8 mouse cellular contexts compared by ENCODE assay signal in the genomic region with DNA sequence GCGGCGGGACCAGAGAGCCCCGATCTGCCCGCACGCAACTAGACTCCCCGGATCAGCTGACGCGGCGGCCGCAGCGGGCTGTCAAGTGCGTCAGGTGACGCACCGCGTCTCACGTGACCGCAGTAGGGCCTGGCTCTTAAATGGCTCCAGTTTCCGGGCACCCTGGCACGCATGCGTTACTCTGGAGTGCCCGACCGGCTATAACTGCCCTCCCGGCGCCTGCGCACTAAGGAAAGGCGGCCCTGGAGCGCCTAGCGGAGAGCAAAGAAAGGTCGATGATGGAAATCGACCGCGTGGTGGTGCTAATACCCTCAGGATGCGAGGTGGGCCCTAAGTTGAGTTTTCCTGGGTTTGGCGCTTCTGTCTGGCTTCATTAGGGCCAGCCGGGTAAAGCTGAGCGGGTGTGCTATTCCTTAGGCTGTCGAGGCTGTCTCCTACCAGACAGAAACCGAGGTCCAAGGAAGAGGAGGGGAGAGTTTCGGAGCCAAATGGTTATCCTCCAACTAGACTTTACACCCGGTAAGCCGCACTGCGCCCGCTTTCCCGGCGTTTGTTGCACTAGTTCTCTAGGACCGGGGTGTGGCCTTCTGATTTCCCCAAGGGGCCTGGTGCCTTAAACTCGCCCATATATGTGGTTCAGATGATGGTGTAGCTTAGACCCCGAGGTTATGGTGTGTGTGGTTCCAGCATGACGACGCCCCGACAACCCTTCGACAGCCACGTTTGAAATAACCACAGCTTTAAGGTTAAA. TPM values are rescaled to one million over a fixed set of nuclear protein-coding genes. Genes with fewer than 3 reads are reported as not detected.
DNase-seq lines count a peak whose midpoint lies in the region; ATAC-seq and TF ChIP-seq lines count a peak whose summit lies in the region.

A gene (minus strand): TSS at position 96 of the 751 bp plus-strand sequence.

- H3K36me3 ChIP-seq in MEL (ENCODE audit: control insufficient read depth in 1 of 2, insufficient read depth in 2 of 2, low read length in 2 of 2): peaks cover 0 to 7% of the 10 kb centered on the region in 2 experiments; a peak in 2 of 4 replicates
- no peaks in the 10 kb centered on the region for H3K36me3 ChIP-seq in forebrain, postnatal 0 days (ENCODE audit: insufficient read depth)
- H3K36me3 ChIP-seq in lung, embryonic 15.5 days: no peaks in the 10 kb centered on the region

- peaks cover 7 to 12% of the 10 kb centered on the region in 2 experiments; a peak in 3 of 4 replicates for H3K4me1 ChIP-seq in MEL (ENCODE audit: control insufficient read depth in 1 of 2, insufficient read depth in 2 of 2, low read length in 2 of 2)
- peaks cover 7% of the 10 kb centered on the region for H3K4me1 ChIP-seq in cerebellum, adult 2 months (ENCODE audit: control insufficient read depth, insufficient read depth, low read length)
- peaks cover 20% of the 10 kb centered on the region for H3K4me1 ChIP-seq in forebrain, postnatal 0 days (ENCODE audit: insufficient read depth)
- peaks cover 31% of the 10 kb centered on the region for H3K4me1 ChIP-seq in lung, embryonic 15.5 days

- peak; percentile 75 for TF ChIP-seq RAD21 in MEL (IDR thresholded peaks at IDR 0.05; ENCODE audit: low read depth, low read length)

- peak; percentile 100 for DNase-seq in MEL (ENCODE audit: low read depth, low spot score)
- DNase-seq in cerebellum, adult 2 months: peak; percentile 99 to 100
- DNase-seq in forebrain, postnatal 0 days: peak; percentile 100
- DNase-seq in heart, postnatal 4 days: peak; percentile 99
- DNase-seq in layer of hippocampus, adult 8-10 months (ENCODE audit: low spot score in 2 of 2): peak; percentile 99 to 100
- peak; percentile 99 for DNase-seq in ovary, adult 18-20 months (ENCODE audit: low spot score)
- DNase-seq in thymus, postnatal 0 days (ENCODE audit: low spot score): peak; percentile 100

- ATAC-seq in forebrain, postnatal 0 days: peak; percentile 98
- peak; percentile 99 for ATAC-seq in lung, embryonic 15.5 days (ENCODE audit: borderline replicate concordance, extremely low read depth, low FRiP score, low TSS enrichment)

- H3K9ac ChIP-seq in MEL (ENCODE audit: control insufficient read depth, low read depth, low read length, poor library complexity, severe bottlenecking): peak within 1 kb of the TSS; percentile 87
- peak within 1 kb of the TSS; percentile 92 for H3K9ac ChIP-seq in forebrain, postnatal 0 days
- peak within 1 kb of the TSS; percentile 63 for H3K9ac ChIP-seq in lung, embryonic 15.5 days

- peaks cover 15% of the 10 kb centered on the region for H3K79me2 ChIP-seq in MEL (ENCODE audit: control insufficient read depth, insufficient read depth, low read length, poor library complexity)

- no peaks in the 10 kb centered on the region for H3K27me3 ChIP-seq in MEL (ENCODE audit: control insufficient read depth in 1 of 2, insufficient read depth in 2 of 2, low read length in 2 of 2)
- no peaks in the 10 kb centered on the region for H3K27me3 ChIP-seq in cerebellum, adult 2 months (ENCODE audit: control insufficient read depth, insufficient read depth, low read length)
- H3K27me3 ChIP-seq in forebrain, postnatal 0 days (ENCODE audit: insufficient read depth, low read length): no peaks in the 10 kb centered on the region
- H3K27me3 ChIP-seq in lung, embryonic 15.5 days: 0 out of 2 replicates have a peak, but pooled peaks cover 6% of the 10 kb centered on the region

- peak within 1 kb of the TSS; percentile 88 for H3K4me2 ChIP-seq in forebrain, postnatal 0 days (ENCODE audit: low read depth)
- peak within 1 kb of the TSS; percentile 81 for H3K4me2 ChIP-seq in lung, embryonic 15.5 days

- H3K9me3 ChIP-seq in MEL (replicated peaks; ENCODE audit: insufficient read depth, low read length): no peaks in the 10 kb centered on the region
- no peaks in the 10 kb centered on the region for H3K9me3 ChIP-seq in forebrain, postnatal 0 days (ENCODE audit: low read length)
- no peaks in the 10 kb centered on the region for H3K9me3 ChIP-seq in lung, embryonic 15.5 days

- H3K27ac ChIP-seq in MEL (ENCODE audit: control insufficient read depth, low read depth, low read length): peak within 1 kb of the TSS; percentile 88
- peak within 1 kb of the TSS; percentile 37 for H3K27ac ChIP-seq in cerebellum, adult 2 months (ENCODE audit: insufficient read depth, low read length)
- peak within 1 kb of the TSS; percentile 93 for H3K27ac ChIP-seq in forebrain, postnatal 0 days (ENCODE audit: low read depth, low read length)
- H3K27ac ChIP-seq in lung, embryonic 15.5 days: peak within 1 kb of the TSS; percentile 58; the same call in 1 of the 2 replicates

- peak in 1 of 2 experiments; percentile 20; a peak in 2 of 4 replicates for TF ChIP-seq EP300 in MEL (IDR thresholded peaks at IDR 0.05; ENCODE audit: low read depth in 1 of 2, low read length in 2 of 2)

- WGBS in cerebellum, adult 2 months: 2% methylated on average over 51 of the region's 53 CpGs
- WGBS in forebrain, postnatal 0 days: 3% methylated on average over 53 of the region's 53 CpGs
- WGBS in lung, embryonic 15.5 days: 2% methylated on average over 53 of the region's 53 CpGs

- TF ChIP-seq POLR2A in MEL (IDR thresholded peaks at IDR 0.05; ENCODE audit: control insufficient read depth in 1 of 2, insufficient read depth in 1 of 2, low read depth in 1 of 2, low read length in 2 of 2, poor library complexity in 1 of 2): peak; percentile 63 to 89; a peak in 3 of 4 replicates
- TF ChIP-seq POLR2A in cerebellum, adult 2 months (IDR thresholded peaks at IDR 0.05; ENCODE audit: borderline replicate concordance, insufficient read depth, low read length): peak; percentile 55

- TF ChIP-seq CTCF in MEL (IDR thresholded peaks at IDR 0.05 in 2 of 3, conservative IDR thresholded peaks at IDR 0.05 in 1 of 3; ENCODE audit: control insufficient read depth in 1 of 3, insufficient read depth in 1 of 3, low read depth in 2 of 3, low read length in 3 of 3, poor library complexity in 1 of 3, severe bottlenecking in 1 of 3): peak; percentile 47 to 95 (median 72); a peak in 5 of 6 replicates
- peak; percentile 82 for TF ChIP-seq CTCF in cerebellum, adult 2 months (IDR thresholded peaks at IDR 0.05; ENCODE audit: borderline replicate concordance, insufficient read depth, low read depth, low read length)
- peak; percentile 95 for TF ChIP-seq CTCF in forebrain, postnatal 0 days (IDR thresholded peaks at IDR 0.05; ENCODE audit: low read depth)

- peak within 1 kb of the TSS; percentile 80 to 86 for H3K4me3 ChIP-seq in MEL (ENCODE audit: control insufficient read depth in 1 of 2, insufficient read depth in 1 of 2, low read depth in 2 of 2, low read length in 2 of 2)
- H3K4me3 ChIP-seq in cerebellum, adult 2 months (replicated peaks; ENCODE audit: insufficient read depth, low read depth, low read length): peak within 1 kb of the TSS; percentile 76
- H3K4me3 ChIP-seq in forebrain, postnatal 0 days (ENCODE audit: low read depth, low read length): peak within 1 kb of the TSS; percentile 89
- peak within 1 kb of the TSS; percentile 68 for H3K4me3 ChIP-seq in lung, embryonic 15.5 days

TF ChIP-seq in MEL, 35 proteins besides CTCF, POLR2A, EP300 and RAD21 (continues in another document):
- TF ChIP-seq USF1 (IDR thresholded peaks at IDR 0.05; ENCODE audit: low read depth, low read length) (peak; percentile 98), GATA1 (IDR thresholded peaks at IDR 0.05; ENCODE audit: low read depth, low read length) (no peak), MAZ (IDR thresholded peaks at IDR 0.05; ENCODE audit: low read depth, low read length) (peak; percentile 71; the same call in 1 of the 2 replicates), TAL1 (IDR thresholded peaks at IDR 0.05; ENCODE audit: low read length) (no peak), ETS1 (IDR thresholded peaks at IDR 0.05; ENCODE audit: low read depth, low read length) (peak; percentile 92), POLR2AphosphoS2 (IDR thresholded peaks at IDR 0.05; ENCODE audit: low read length) (no peak), MAX (IDR thresholded peaks at IDR 0.05; ENCODE audit: low read length) (peak; percentile 95), ELF1 (IDR thresholded peaks at IDR 0.05; ENCODE audit: low read depth, low read length) (peak; percentile 91), BHLHE40 (IDR thresholded peaks at IDR 0.05; ENCODE audit: borderline replicate concordance, low read depth, low read length) (peak; percentile 97), ZMIZ1 (IDR thresholded peaks at IDR 0.05; ENCODE audit: low read depth, low read length) (peak; percentile 59), E2F4 (IDR thresholded peaks at IDR 0.05; ENCODE audit: borderline replicate concordance, low read depth, low read length) (peak; percentile 55; the same call in 1 of the 2 replicates), SMC3 (IDR thresholded peaks at IDR 0.05; ENCODE audit: low read depth, low read length) (peak; percentile 62), USF2 (IDR thresholded peaks at IDR 0.05; ENCODE audit: borderline replicate concordance in 1 of 2, insufficient read depth in 1 of 2, low read depth in 1 of 2, low read length in 2 of 2) (peak; percentile 90 to 98), MYC (IDR thresholded peaks at IDR 0.05; ENCODE audit: low read depth, low read length) (peak; percentile 85), NRF1 (IDR thresholded peaks at IDR 0.05; ENCODE audit: insufficient read depth, low read depth, low read length, poor library complexity, severe bottlenecking) (peak; percentile 98), ZC3H11A (IDR thresholded peaks at IDR 0.05; ENCODE audit: low read depth, low read length) (peak; percentile 55; the same call in 1 of the 2 replicates), ZNF384 (IDR thresholded peaks at IDR 0.05; ENCODE audit: low read depth, low read length) (no peak), HCFC1 (IDR thresholded peaks at IDR 0.05; ENCODE audit: low read depth, low read length) (peak; percentile 85), MEF2A (IDR thresholded peaks at IDR 0.05; ENCODE audit: extremely low read depth, insufficient replicate concordance, low read depth, low read length, poor library complexity, severe bottlenecking) (no peak), NELFE (IDR thresholded peaks at IDR 0.05; ENCODE audit: low read depth, low read length) (peak; percentile 79), TBP (IDR thresholded peaks at IDR 0.05; ENCODE audit: low read depth, low read length) (peak; percentile 86)

RNA-seq across cellular contexts. Expression of the gene that starts here (rescaled TPM):
- 43.0 and 51.1 TPM in 2 replicates for total RNA-seq in MEL (2012; rRNA removed)
- polyA plus RNA-seq in MEL (2012; ENCODE audit: insufficient read depth in 1 of 2, insufficient read length in 2 of 2, low read depth in 1 of 2, low replicate concordance in 2 of 2, missing spikeins in 1 of 2): 10 to 100 TPM in 1 of 2 experiments, not detected in 1; 83.8 TPM
- polyA plus RNA-seq in cerebellum, adult 2 months (2012; rRNA removed): 333 and 336 TPM in 2 replicates
- 179 TPM in 2 replicates for total RNA-seq in forebrain, postnatal 0 days (2014; rRNA removed)
- polyA plus RNA-seq in forebrain, postnatal 0 days (2015; fragmentation: Nextera tagmentation; extraction: Ambion mirVana): 251 and 275 TPM in 2 replicates
- total RNA-seq in heart, postnatal 4 days (2021): 10 to 100 TPM; 58.2 to 59.5 TPM
- 100 to 1,000 TPM; 258 to 301 (median 285) TPM for total RNA-seq in layer of hippocampus, adult 8-10 months (2022)
- 80.8 and 82.1 TPM in 2 replicates for polyA plus RNA-seq in lung, embryonic 15.5 days (2015; fragmentation: Nextera tagmentation; extraction: Ambion mirVana)
- polyA plus RNA-seq in thymus, postnatal 0 days (2015; fragmentation: Nextera tagmentation; extraction: Ambion mirVana): 97.3 and 105 TPM in 2 replicates

Comparison
In these comparisons a context has a peak if more than half of its experiments do, and no peak if none do; other contexts are left out.
1. Peak in every context shown above with its lines: DNase-seq, ATAC-seq, H3K4me3 ChIP-seq and H3K27ac ChIP-seq.
2. H3K27ac ChIP-seq: peak in every context shown above with its lines; median percentile 93 in forebrain, postnatal 0 days; 88 in MEL; 58 in lung, embryonic 15.5 days; 37 in cerebellum, adult 2 months.